Mouse (Mus musculus) stomach, embryonic 16.5 days (tissue): ENCODE data around the gene Sbno1. TPM values are rescaled to one million over a fixed set of nuclear protein-coding genes. Genes with fewer than 3 reads are reported as not detected.
"Not testable (repeated sequence)": the region's sequence is repeated elsewhere in the genome, so short reads cannot be mapped to it uniquely, and the experiment has no call there.

Experiments
- ATAC-seq: fragments of 200-750 bp; cut with Nextera tagmentation; 2 replicates; pipeline ENCODE4 v1.8.0; 2017; ENCODE audit warnings: moderate number of reproducible peaks, moderate TSS enrichment; ENCODE audit not compliant: insufficient read depth, low FRiP score
- H3K27ac ChIP-seq: fragments of 300-500 bp; sonication (generic); 2 replicates; pipeline ENCODE4 v1.5.1; 2014; ENCODE audit warnings: low read length
- H3K27me3 ChIP-seq: fragments of 300-500 bp; sonication (generic); 2 replicates; pipeline ENCODE4 v1.6.1; 2014; ENCODE audit warnings: low read length, control low read depth, mixed read lengths; ENCODE audit not compliant: control insufficient read depth, insufficient read depth
- H3K36me3 ChIP-seq: fragments of 300-500 bp; sonication (generic); 2 replicates; pipeline ENCODE4 v1.6.1; 2014; ENCODE audit warnings: low read length; ENCODE audit not compliant: control insufficient read depth, insufficient read depth
- H3K4me1 ChIP-seq: fragments of 300-500 bp; sonication (generic); 2 replicates; pipeline ENCODE4 v1.6.1; 2014; ENCODE audit warnings: low read length, control low read depth, mixed read lengths; ENCODE audit not compliant: control insufficient read depth, insufficient read depth
- H3K4me2 ChIP-seq: fragments of 300-500 bp; sonication (generic); 2 replicates; pipeline ENCODE4 v1.6.1; 2014; ENCODE audit warnings: low read depth, low read length, mixed read lengths
- H3K4me3 ChIP-seq: fragments of 300-500 bp; sonication (generic); replicated peaks from 2 replicates; pipeline ENCODE4 v1.5.1; 2014; ENCODE audit warnings: mild to moderate bottlenecking, low read length
- H3K9ac ChIP-seq: fragments of 300-500 bp; sonication (generic); 2 replicates; pipeline ENCODE4 v1.6.1; 2014; ENCODE audit warnings: low read length
- H3K9me3 ChIP-seq: fragments of 300-500 bp; sonication (generic); replicated peaks from 2 replicates; pipeline ENCODE4 v1.6.1; 2016; ENCODE audit warnings: low read length, control low read depth; ENCODE audit not compliant: control insufficient read depth
- WGBS: fragments of 180-500 bp; shearing (Covaris S2); extraction: QIAGEN DNeasy Blood & Tissue Kit; methylation state at CpG from one replicate; pipeline ENCODE4 v1.1.7; 2014; 5-methylcytosine and 5-hydroxymethylcytosine counted together
- polyA plus RNA-seq: library from polyadenylated mRNA; unstranded; fragments of >200 nt; fragmentation: Nextera tagmentation; extraction: Ambion mirVana; gene quantifications from 2 replicates; pipeline ENCODE4 v1.2.1, GENCODE M21; 2015

Sbno1 gene
- polyA plus RNA-seq, 1 experiment from 2014 or later: 70.4 TPM

GRCm38 (mm10) chr5:124364173-124364918 is 61.5 kb downstream of the Sbno1 start:
- Histone ChIP-seq H3K27me3 (no peaks in the 10 kb centered on the region), H3K27ac (no peak overlapping the region), H3K9ac (no peak overlapping the region), H3K36me3 (no peaks in the 10 kb centered on the region), H3K4me1 (no peaks in the 10 kb centered on the region), H3K4me2 (no peak overlapping the region), H3K9me3 (no peaks in the 10 kb centered on the region), H3K4me3 (no peak overlapping the region)
- no peak for ATAC-seq
- 85% methylated on average over 6 of the region's 6 CpGs for WGBS

- not testable (repeated sequence) for H3K4me2 ChIP-seq, H3K27me3 ChIP-seq, ATAC-seq, H3K9ac ChIP-seq, H3K36me3 ChIP-seq, H3K4me1 ChIP-seq, H3K4me3 ChIP-seq, H3K9me3 ChIP-seq, H3K27ac ChIP-seq
- 89% methylated on average over 5 of the region's 5 CpGs for WGBS
Observed at GRCm38 (mm10) chr5:124362982-124363381, 62.8 kb downstream of the Sbno1 start, which contains the start of gene Cdk2ap1. TSS of gene Cdk2ap1 (minus strand) at chr5:124363082.

DNA sequence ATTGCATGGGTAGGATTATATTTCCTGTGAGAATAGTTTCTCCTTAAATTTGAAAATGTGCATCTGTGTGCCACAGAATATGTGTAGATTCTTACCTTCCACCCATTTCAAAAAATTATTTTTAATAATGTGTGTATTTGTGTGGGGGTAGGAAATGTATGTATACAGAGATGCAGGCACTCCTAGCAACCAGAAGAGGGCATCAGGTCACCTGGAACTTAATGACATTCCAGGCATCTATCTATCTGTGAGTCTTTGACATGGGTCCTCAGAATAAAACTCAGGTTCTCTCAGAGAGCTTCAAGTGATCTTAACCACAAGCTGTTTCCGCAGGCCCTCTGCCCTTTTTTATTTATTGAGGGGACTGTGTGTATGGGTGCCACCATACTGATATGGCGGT is 66.2 kb downstream of the Sbno1 start:
- H3K4me2 ChIP-seq: no peak overlapping the region
- no peak for ATAC-seq
- 74% methylated on average over 2 of the region's 2 CpGs for WGBS
- H3K9ac ChIP-seq: no peak overlapping the region
- no peaks in the 10 kb centered on the region for H3K9me3 ChIP-seq
- H3K27me3 ChIP-seq: no peaks in the 10 kb centered on the region
- no peak overlapping the region for H3K4me3 ChIP-seq
- no peaks in the 10 kb centered on the region; the same call in 1 of the 2 replicates for H3K4me1 ChIP-seq
- H3K36me3 ChIP-seq: no peaks in the 10 kb centered on the region
- H3K27ac ChIP-seq: no peak overlapping the region

DNA sequence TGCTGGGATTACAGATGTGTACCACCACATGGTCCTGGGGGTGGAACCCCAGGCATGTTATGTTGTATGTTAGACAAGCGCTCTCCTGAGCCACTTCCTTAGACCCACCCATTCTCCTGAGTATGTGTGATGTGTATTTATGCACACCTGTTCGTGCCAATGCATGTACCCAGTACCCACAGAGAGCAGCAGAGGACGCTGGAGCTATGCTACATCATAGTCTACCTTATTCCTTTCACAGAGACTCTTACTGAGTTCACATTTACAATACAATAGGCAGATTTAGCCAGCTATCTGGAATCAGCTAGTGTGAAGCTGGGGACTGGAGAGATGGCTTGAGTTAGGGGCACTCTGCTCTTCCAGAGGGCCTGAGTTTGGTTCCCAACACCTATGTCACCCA is 69.1 kb downstream of the Sbno1 start:
- no peak overlapping the region for H3K4me2 ChIP-seq
- 39% methylated on average over 3 of the region's 3 CpGs for WGBS
- no peaks in the 10 kb centered on the region for H3K9me3 ChIP-seq
- H3K27me3 ChIP-seq: no peaks in the 10 kb centered on the region
- H3K9ac ChIP-seq: no peak overlapping the region
- no peaks in the 10 kb centered on the region for H3K36me3 ChIP-seq
- no peak overlapping the region for H3K4me3 ChIP-seq
- peaks cover 8% of the 10 kb centered on the region for H3K4me1 ChIP-seq
- H3K27ac ChIP-seq: no peak overlapping the region
- no peak for ATAC-seq

DNA sequence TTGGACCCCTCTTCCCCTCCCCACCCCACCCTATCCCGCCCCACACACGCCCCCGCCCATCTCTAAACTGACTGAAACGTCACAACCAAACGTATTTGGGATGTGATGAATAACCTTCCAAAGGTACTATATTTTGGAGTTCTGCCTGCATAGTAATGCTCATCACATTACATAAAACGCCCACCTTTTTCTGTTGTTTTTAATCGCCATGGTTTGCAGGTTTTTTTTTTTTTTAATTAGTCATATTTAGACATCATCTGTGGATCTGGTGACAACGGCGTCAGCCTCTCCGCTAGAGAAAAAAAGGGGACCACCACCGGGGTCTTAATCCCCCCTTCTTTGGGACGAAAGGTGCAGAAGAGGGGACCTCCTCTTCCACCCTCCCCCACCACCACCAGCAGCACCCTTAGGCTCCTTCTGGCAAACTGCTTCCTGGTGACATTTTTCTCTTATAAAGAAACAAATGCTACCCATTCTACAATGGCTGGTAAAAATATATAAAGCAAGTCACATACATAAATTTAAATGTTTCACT is 70.3 kb downstream of the Sbno1 start:
- Histone ChIP-seq H3K9me3 (no peaks in the 10 kb centered on the region), H3K9ac (peak overlapping the region; percentile 56), H3K4me1 (peaks cover 20% of the 10 kb centered on the region), H3K27ac (no peak overlapping the region), H3K27me3 (no peaks in the 10 kb centered on the region), H3K4me2 (peak overlapping the region; percentile 74), H3K36me3 (no peaks in the 10 kb centered on the region), H3K4me3 (peak overlapping the region; percentile 88)
- no peak for ATAC-seq
- WGBS: 5% methylated on average over 12 of the region's 12 CpGs

GRCm38 (mm10) chr5:124354574-124355424 is 71.0 kb downstream of the Sbno1 start:
- ATAC-seq: peak; percentile 66; the same call in 1 of the 2 replicates
- Histone ChIP-seq H3K36me3 (no peaks in the 10 kb centered on the region), H3K9me3 (no peaks in the 10 kb centered on the region), H3K4me2 (peak overlapping the region; percentile 74), H3K9ac (peak overlapping the region; percentile 100), H3K27ac (peak overlapping the region; percentile 83; the same call in 1 of the 2 replicates), H3K27me3 (no peaks in the 10 kb centered on the region), H3K4me3 (peak overlapping the region; percentile 88), H3K4me1 (peaks cover 23% of the 10 kb centered on the region)
- WGBS: under 1% methylated on average over 33 of the region's 60 CpGs

- WGBS: under 1% methylated on average over 64 of the region's 132 CpGs
- Histone ChIP-seq H3K27me3 (no peaks in the 10 kb centered on the region), H3K4me1 (peaks cover 23% of the 10 kb centered on the region), H3K4me3 (peak overlapping the region; percentile 88), H3K9ac (peak overlapping the region; percentile 100), H3K4me2 (peak overlapping the region; percentile 93), H3K36me3 (0 out of 2 replicates have a peak, but pooled peaks cover 6% of the 10 kb centered on the region), H3K27ac (peak overlapping the region; percentile 97), H3K9me3 (no peaks in the 10 kb centered on the region)
- peak; percentile 32; the same call in 1 of the 2 replicates for ATAC-seq
Observed at GRCm38 (mm10) chr5:124353726-124354547, 71.9 kb downstream of the Sbno1 start.

- Histone ChIP-seq H3K4me3 (peak overlapping the region; percentile 88), H3K4me1 (peaks cover 23% of the 10 kb centered on the region), H3K9me3 (no peaks in the 10 kb centered on the region), H3K4me2 (peak overlapping the region; percentile 93), H3K27me3 (no peaks in the 10 kb centered on the region), H3K9ac (peak overlapping the region; percentile 100), H3K36me3 (peaks cover 9% of the 10 kb centered on the region; the same call in 1 of the 2 replicates), H3K27ac (peak overlapping the region; percentile 97)
- WGBS: under 1% methylated on average over 29 of the region's 32 CpGs
- no peak for ATAC-seq
Observed at GRCm38 (mm10) chr5:124353011-124353725, 72.6 kb downstream of the Sbno1 start.
